Mouse (Mus musculus): Measurements from ENCODE around the gene Nfib. TPM values are rescaled to one million over a fixed set of nuclear protein-coding genes. Genes with fewer than 3 reads are reported as not detected.

Gene Nfib
- polyA plus RNA-seq, 2 experiments: 57.3 to 126 TPM

GRCm38 (mm10) chr4:82573291-82573605, 132.3 kb downstream of the Nfib start:
- H3K36me3 ChIP-seq (ENCODE audit: control insufficient read depth, insufficient read depth, low read length): no peaks in the 10 kb centered on the region
- H3K9ac ChIP-seq (ENCODE audit: low read depth, low read length, severe bottlenecking): no peak overlapping the region
- ATAC-seq (ENCODE audit: low FRiP score, low read depth) (no peak), DNase-seq (ENCODE audit: low spot score) (peak; percentile 23)
- no peak overlapping the region for H3K4me3 ChIP-seq (replicated peaks; ENCODE audit: low read length)
- no peak overlapping the region; the same call in 1 of the 2 replicates for H3K27ac ChIP-seq (replicated peaks; ENCODE audit: low read depth, low read length)
- no peak overlapping the region for H3K4me2 ChIP-seq (replicated peaks; ENCODE audit: low read depth, low read length, severe bottlenecking)
- WGBS: 67% methylated on average over 7 of the region's 7 CpGs
- no peaks in the 10 kb centered on the region for H3K27me3 ChIP-seq (ENCODE audit: control insufficient read depth, insufficient read depth, low read length)
- no peak for TF ChIP-seq POLR2A (IDR thresholded peaks at IDR 0.05; ENCODE audit: borderline replicate concordance, extremely low read depth, insufficient read depth, insufficient read length)
- H3K9me3 ChIP-seq (ENCODE audit: control insufficient read depth, low read length): no peaks in the 10 kb centered on the region; the same call in 1 of the 2 replicates
- H3K4me1 ChIP-seq (ENCODE audit: control insufficient read depth, insufficient read depth, low read length): 0 out of 2 replicates have a peak, but pooled peaks cover 5% of the 10 kb centered on the region

- Histone ChIP-seq H3K9me3 (ENCODE audit: control insufficient read depth, low read length) (no peaks in the 10 kb centered on the region; the same call in 1 of the 2 replicates), H3K4me1 (ENCODE audit: control insufficient read depth, insufficient read depth, low read length) (0 out of 2 replicates have a peak, but pooled peaks cover 5% of the 10 kb centered on the region), H3K9ac (ENCODE audit: low read depth, low read length, severe bottlenecking) (no peak overlapping the region), H3K36me3 (ENCODE audit: control insufficient read depth, insufficient read depth, low read length) (no peaks in the 10 kb centered on the region), H3K27ac (replicated peaks; ENCODE audit: low read depth, low read length) (no peak overlapping the region; the same call in 1 of the 2 replicates), H3K27me3 (ENCODE audit: control insufficient read depth, insufficient read depth, low read length) (no peaks in the 10 kb centered on the region), H3K4me2 (replicated peaks; ENCODE audit: low read depth, low read length, severe bottlenecking) (no peak overlapping the region), H3K4me3 (replicated peaks; ENCODE audit: low read length) (no peak overlapping the region)
- 69% methylated on average over 13 of the region's 13 CpGs for WGBS
- peak; percentile 28 for DNase-seq (ENCODE audit: low spot score)
- ATAC-seq (ENCODE audit: low FRiP score, low read depth): no peak
- no peak for TF ChIP-seq POLR2A (IDR thresholded peaks at IDR 0.05; ENCODE audit: borderline replicate concordance, extremely low read depth, insufficient read depth, insufficient read length)
Observed at GRCm38 (mm10) chr4:82572410-82573290, 132.9 kb downstream of the Nfib start.

- WGBS: 90% methylated on average over 2 of the region's 2 CpGs
- no peaks in the 10 kb centered on the region for H3K9me3 ChIP-seq (ENCODE audit: control insufficient read depth, low read length)
- no peaks in the 10 kb centered on the region for H3K36me3 ChIP-seq (ENCODE audit: control insufficient read depth, insufficient read depth, low read length)
- ATAC-seq (ENCODE audit: low FRiP score, low read depth) (no peak), DNase-seq (ENCODE audit: low spot score) (no peak)
- no peaks in the 10 kb centered on the region for H3K27me3 ChIP-seq (ENCODE audit: control insufficient read depth, insufficient read depth, low read length)
- H3K4me1 ChIP-seq (ENCODE audit: control insufficient read depth, insufficient read depth, low read length): peaks cover 23% of the 10 kb centered on the region
- no peak overlapping the region for H3K9ac ChIP-seq (ENCODE audit: low read depth, low read length, severe bottlenecking)
- H3K27ac ChIP-seq (replicated peaks; ENCODE audit: low read depth, low read length): no peak overlapping the region
- no peak overlapping the region for H3K4me2 ChIP-seq (replicated peaks; ENCODE audit: low read depth, low read length, severe bottlenecking)
- no peak for TF ChIP-seq POLR2A (IDR thresholded peaks at IDR 0.05; ENCODE audit: borderline replicate concordance, extremely low read depth, insufficient read depth, insufficient read length)
- H3K4me3 ChIP-seq (replicated peaks; ENCODE audit: low read length): no peak overlapping the region
Observed at GRCm38 (mm10) chr4:82558816-82559215, 146.7 kb downstream of the Nfib start.

GRCm38 (mm10) chr4:82555673-82556171, 149.8 kb downstream of the Nfib start:
- peak overlapping the region; percentile 37 for H3K4me2 ChIP-seq (replicated peaks; ENCODE audit: low read depth, low read length, severe bottlenecking)
- no peak for TF ChIP-seq POLR2A (IDR thresholded peaks at IDR 0.05; ENCODE audit: borderline replicate concordance, extremely low read depth, insufficient read depth, insufficient read length)
- DNase-seq (ENCODE audit: low spot score): peak; percentile 95
- H3K9me3 ChIP-seq (ENCODE audit: control insufficient read depth, low read length): no peaks in the 10 kb centered on the region
- no peaks in the 10 kb centered on the region for H3K27me3 ChIP-seq (ENCODE audit: control insufficient read depth, insufficient read depth, low read length)
- H3K4me3 ChIP-seq (replicated peaks; ENCODE audit: low read length): no peak overlapping the region; the same call in 1 of the 2 replicates
- ATAC-seq (ENCODE audit: low FRiP score, low read depth): peak; percentile 91
- peaks cover 24% of the 10 kb centered on the region for H3K4me1 ChIP-seq (ENCODE audit: control insufficient read depth, insufficient read depth, low read length)
- no peaks in the 10 kb centered on the region for H3K36me3 ChIP-seq (ENCODE audit: control insufficient read depth, insufficient read depth, low read length)
- H3K27ac ChIP-seq (replicated peaks; ENCODE audit: low read depth, low read length): peak overlapping the region; percentile 86
- no peak overlapping the region for H3K9ac ChIP-seq (ENCODE audit: low read depth, low read length, severe bottlenecking)
- WGBS: 21% methylated on average over 16 of the region's 16 CpGs

GRCm38 (mm10) chr4:82553658-82554057, 151.9 kb downstream of the Nfib start:
- Histone ChIP-seq H3K36me3 (ENCODE audit: control insufficient read depth, insufficient read depth, low read length) (no peaks in the 10 kb centered on the region), H3K27ac (replicated peaks; ENCODE audit: low read depth, low read length) (no peak overlapping the region), H3K9ac (ENCODE audit: low read depth, low read length, severe bottlenecking) (no peak overlapping the region), H3K4me1 (ENCODE audit: control insufficient read depth, insufficient read depth, low read length) (peaks cover 19% of the 10 kb centered on the region), H3K27me3 (ENCODE audit: control insufficient read depth, insufficient read depth, low read length) (no peaks in the 10 kb centered on the region), H3K9me3 (ENCODE audit: control insufficient read depth, low read length) (no peaks in the 10 kb centered on the region), H3K4me3 (replicated peaks; ENCODE audit: low read length) (no peak overlapping the region), H3K4me2 (replicated peaks; ENCODE audit: low read depth, low read length, severe bottlenecking) (no peak overlapping the region)
- no peak for DNase-seq (ENCODE audit: low spot score)
- no peak for ATAC-seq (ENCODE audit: low FRiP score, low read depth)
- WGBS: 68% methylated on average over 3 of the region's 3 CpGs
- no peak for TF ChIP-seq POLR2A (IDR thresholded peaks at IDR 0.05; ENCODE audit: borderline replicate concordance, extremely low read depth, insufficient read depth, insufficient read length)

All from limb, embryonic 14.5 days (tissue).